Mouse (Mus musculus): ENCODE results near the gene Ptpn11. TPM values are rescaled to one million over a fixed set of nuclear protein-coding genes. Genes with fewer than 3 reads are reported as not detected.

The Ptpn11 gene
- polyA plus RNA-seq, 1 experiment = 20.0 TPM

DNA sequence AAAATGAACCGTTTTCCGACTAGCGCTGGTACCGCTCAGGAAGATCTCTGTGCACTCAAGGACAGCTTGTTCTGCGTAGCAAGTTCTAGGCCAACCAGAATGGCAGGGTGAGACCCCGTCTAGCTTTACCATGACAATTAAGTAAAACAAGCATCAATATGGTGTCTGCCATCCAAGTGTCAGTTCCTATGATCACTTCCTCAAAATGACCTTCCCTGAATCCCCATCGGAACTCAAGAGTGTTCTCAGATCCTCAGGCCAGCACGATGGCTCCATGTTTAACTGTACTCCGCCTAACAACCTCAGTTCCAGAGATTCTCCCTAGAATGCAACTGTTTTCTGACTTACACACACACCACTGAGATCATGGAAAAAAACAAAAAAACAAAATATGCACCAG, 2.9 kb downstream of the Ptpn11 start:
- no peak for DNase-seq (ENCODE audit: low read depth, low spot score)
- WGBS = 88% methylated on average over 9 of the region's 9 CpGs

DNA sequence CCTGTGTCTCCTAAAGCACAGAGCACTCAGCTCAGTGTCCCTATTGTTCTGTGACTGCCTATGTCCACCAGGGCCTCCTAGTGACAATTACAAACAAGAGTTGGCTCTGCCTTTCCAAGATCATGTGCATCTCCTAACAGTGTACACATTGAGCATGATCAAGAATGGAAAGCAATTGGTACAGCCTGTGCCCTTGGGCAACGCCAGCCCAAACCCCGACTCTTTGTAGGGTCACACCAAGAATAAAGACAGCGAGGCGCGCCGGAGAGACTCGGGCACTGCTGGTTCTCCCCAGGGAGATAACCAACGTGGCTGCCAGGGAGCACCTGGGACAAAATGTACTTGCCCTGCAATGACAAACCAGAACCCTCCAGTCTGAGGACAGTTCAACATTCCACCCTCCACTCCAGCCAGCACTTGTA, 3.6 kb downstream of the Ptpn11 start:
- WGBS = 90% methylated on average over 8 of the region's 8 CpGs
- no peak for DNase-seq (ENCODE audit: low read depth, low spot score)

DNA sequence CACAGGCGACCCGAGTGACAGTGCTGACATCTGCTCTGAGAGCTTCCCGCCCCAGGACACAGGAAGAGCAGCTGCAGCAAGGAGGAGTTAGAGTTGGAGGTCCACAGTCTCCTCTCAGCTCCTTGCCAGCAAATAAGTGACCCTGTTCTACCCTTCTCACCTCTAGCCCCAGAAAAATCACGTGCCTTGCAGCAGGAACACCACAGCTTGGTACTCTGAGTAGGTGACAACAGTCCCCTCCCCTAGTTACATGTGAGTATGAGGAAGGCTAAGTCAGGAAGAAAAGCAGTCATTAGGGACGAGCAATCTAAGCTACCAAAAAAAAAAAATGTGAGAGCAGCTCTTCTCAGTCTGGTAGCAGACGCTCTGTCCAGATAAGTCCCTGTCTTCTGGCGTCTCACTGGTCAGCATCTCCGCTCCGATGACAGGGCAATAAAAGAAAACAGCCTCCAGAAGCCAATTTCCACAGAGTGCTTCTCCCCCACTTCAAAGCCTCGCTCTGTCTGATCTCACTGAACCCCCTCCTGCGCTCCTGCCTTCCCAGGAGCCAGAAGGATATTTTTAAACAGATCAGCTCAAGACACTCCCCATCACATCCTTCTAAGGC, 6.1 kb downstream of the Ptpn11 start:
- DNase-seq (ENCODE audit: low read depth, low spot score) = no peak
- WGBS = 44% methylated on average over 11 of the region's 11 CpGs

DNA sequence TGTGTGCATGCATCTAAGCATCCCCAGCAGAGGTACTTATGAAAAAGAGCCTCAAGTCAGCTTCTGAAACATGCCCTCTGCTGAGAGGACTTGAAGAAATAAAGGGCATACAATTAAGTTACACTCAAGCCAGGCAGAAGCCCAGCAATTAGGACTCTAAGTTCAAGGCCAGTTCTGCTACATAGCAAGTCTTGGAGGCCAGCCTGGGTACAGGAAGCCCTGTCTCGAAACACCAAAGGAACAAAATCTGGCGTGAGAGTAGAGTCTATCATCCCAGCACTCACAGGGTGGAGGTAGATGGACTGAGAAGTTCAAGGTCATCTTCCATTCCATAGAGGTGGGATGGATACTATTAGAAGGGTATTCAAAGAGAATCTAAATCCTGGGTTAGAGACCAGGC, 6.8 kb downstream of the Ptpn11 start:
- 62% methylated on average over 2 of the region's 2 CpGs for WGBS
- no peak for DNase-seq (ENCODE audit: low read depth, low spot score)

DNA sequence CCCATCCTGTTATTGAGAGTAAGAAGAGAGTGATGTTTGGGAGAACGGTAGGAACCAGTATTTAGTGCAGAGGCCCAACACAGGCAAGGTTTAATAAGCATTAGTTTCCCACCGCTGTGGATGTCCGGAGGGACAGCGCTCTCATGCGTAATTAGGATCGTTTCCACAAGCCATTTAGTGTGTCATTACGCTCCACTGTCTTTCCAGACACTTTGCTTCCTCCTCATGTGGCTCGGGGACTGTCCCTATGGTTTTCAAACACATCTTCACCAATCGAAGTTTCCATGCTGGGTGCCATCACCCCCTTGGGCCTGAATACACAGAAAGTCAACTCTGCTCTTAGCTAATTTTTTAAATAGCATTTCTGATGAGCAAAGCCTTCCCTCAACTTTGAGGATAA, 7.9 kb downstream of the Ptpn11 start:
- DNase-seq (ENCODE audit: low read depth, low spot score) = no peak
- 66% methylated on average over 9 of the region's 9 CpGs for WGBS

DNA sequence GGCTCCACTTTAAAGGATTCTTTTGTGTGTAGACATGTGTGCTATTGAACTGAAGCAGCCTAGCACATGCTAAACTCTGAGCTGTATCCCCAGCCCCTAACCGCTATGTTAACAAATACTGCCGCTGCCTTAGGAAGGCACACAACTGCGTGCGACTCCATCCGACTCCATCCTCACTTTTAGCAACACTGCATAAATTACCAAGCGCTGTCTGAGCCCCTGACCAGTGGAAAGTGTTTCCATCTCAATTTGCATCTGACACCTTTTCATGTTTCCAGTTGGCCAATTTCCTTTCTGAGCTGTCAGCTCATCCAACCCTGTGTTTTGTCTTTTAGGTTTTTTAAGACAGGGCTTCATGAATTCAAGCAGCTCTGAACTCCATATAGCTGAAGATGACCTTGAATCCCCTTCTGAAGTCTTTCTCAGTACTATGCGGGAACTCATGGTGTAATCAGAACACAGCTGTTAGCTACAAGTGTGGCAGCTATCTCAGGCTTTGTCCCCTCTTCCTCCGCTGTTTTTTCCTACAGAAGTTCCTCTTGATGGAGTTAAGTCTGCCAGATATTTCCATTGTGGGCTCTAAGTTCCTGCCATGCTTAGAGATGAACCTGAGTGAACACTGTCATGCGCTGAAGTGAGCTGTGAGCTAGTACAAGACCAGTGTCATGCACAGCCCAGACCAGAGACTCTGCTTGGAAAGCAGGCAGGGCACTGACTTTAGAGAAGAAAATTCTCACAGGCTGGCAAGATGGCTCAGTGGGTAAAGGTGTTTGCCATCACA, 11.9 kb downstream of the Ptpn11 start:
- 82% methylated on average over 9 of the region's 9 CpGs for WGBS

DNA sequence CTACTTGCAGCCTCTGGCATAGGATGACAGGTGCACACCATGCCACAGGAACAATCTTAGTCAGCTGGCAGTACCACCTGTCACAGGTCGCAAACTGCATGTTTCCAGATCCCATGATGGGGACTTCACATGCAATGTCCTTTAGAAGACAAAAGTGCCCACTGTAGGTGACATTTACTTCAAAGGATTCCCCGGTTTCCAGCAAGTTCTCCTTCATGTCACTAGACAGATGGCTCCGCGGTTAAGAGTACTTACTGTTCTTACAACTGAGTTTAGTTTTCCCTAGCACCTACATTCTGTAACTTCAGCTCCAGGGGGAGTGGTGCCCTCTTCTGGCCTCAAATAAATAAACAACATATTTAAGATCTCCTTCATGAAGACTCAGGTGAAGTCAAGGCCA, 18.4 kb downstream of the Ptpn11 start:
- no peak for DNase-seq (ENCODE audit: low read depth, low spot score)
- 79% methylated on average over 4 of the region's 4 CpGs for WGBS

More for the DNA sequence above, 11.9 kb downstream of the Ptpn11 start:
- DNase-seq (ENCODE audit: low read depth, low spot score) = no peak

DNA sequence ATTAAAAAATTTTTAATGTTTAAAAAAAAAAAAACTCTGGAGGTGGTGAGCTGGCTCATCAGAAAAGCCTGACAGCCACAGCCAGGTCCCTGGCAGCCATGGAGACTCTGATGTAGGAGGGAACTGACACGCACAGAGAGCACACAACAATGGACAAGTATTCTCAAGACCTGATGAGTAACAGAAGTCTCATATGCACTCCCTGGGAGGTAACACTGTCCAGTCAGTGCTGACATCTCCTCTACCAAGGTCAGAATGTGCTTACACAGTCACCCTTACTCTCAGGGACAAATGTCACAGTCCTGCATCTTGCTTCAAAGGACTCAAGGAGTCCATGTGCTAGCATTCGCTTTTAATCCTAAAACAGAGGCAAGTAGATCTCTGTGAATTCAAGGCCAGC, 21.6 kb downstream of the Ptpn11 start:
- 87% methylated on average over 2 of the region's 2 CpGs for WGBS
- DNase-seq (ENCODE audit: low read depth, low spot score) = no peak

DNA sequence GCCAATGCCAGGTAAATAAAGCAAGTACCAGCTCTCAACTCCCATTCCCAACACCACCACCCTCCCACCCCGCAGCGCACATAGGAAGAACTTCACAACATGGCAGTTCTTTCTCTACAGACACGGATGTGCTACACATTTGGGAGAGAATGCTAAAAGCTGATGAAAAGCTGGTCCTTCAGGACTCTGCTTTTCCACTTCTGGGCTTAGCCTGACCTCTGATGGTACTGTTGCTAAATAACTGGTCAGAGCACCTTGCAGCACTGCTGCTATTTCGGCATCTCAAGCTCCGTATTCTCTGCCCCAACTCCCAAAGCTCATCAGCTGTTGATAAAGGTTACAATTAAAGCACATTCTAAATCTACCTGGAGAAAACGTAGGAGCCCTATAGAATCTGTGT, 24.3 kb downstream of the Ptpn11 start:
- no peak for DNase-seq (ENCODE audit: low read depth, low spot score)
- WGBS = 96% methylated on average over 6 of the region's 6 CpGs

DNA sequence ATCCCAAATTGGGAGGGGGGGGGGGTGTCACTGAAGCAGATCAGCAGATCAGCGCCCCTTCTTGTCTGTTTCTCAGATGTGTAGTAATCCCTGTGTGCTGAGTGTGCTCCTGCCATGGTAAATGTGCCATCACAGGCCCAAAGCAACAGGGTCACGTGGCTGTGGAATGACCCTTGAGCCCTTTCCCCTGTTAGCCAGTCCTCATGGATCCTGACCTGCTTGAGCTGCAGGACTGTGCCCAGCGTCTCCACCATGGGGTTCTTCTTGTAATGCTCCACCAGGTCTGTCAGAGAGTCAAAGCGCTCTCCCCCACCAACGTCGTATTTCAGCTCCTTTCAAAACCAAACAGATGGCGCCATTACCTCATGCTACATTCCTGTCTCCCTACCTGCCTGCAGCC, 28.3 kb downstream of the Ptpn11 start:
- DNase-seq (ENCODE audit: low read depth, low spot score) = no peak
- 82% methylated on average over 7 of the region's 7 CpGs for WGBS

DNA sequence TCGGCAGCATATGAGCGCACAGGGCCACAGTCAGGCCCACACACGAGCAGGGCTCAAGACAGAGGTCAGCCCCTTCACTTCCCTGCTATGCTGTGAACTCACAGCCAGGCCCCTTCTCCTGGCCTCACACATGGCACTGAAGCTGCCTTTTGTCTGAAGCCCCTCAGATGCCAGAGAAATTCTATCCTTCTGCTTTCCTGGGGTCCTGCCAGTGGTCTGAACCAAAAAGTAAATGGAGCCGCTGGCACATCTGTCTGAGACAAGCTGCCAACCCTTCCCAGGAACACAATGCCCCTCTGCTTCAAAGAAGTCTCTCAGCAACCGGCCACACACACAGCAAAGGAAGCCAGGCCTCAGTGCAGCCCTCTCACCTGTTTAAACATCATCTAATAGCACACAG, 28.9 kb downstream of the Ptpn11 start:
- no peak for DNase-seq (ENCODE audit: low read depth, low spot score)
- WGBS = 86% methylated on average over 5 of the region's 5 CpGs

DNA sequence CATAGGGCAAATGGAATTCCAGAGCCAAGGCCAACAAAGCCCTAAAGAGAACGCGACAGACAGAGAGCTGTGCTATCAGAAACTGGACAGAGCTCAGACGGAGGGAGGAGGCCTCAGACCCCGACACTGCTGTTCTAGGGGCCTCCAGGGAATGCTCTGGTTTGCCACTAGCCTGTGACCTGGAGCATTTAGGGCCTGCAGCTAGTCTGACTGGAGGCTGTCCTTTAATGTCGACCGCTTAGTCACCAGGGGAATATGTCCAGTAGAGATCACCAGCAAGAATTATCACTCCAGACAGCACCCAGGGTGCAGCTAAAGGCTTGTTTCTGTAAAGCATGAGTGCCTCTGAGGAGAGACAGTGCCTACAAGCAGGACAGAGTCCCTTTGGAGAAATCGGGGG, 32.2 kb downstream of the Ptpn11 start:
- 87% methylated on average over 7 of the region's 7 CpGs for WGBS
- no peak for DNase-seq (ENCODE audit: low read depth, low spot score)

DNA sequence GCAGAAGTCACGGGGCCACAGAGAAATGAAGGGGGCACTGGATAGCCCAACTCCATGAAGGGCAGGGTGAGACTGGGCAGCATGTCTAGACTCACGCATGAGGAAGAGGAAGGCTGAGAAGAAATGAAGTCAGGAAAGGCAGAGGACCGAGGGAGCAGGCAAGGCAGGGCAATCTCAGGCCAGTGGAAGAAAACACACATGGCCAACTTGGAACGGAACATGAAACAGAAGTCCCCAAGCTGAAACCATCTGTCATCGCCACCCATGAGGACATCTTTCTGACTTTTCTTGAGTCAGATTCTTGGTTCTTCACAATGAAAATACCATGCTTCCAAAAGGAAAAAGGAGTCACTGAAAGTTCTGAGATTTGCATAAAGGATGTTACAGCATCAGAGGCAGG, 33.7 kb downstream of the Ptpn11 start:
- no peak for DNase-seq (ENCODE audit: low read depth, low spot score)
- 91% methylated on average over 5 of the region's 5 CpGs for WGBS

DNA sequence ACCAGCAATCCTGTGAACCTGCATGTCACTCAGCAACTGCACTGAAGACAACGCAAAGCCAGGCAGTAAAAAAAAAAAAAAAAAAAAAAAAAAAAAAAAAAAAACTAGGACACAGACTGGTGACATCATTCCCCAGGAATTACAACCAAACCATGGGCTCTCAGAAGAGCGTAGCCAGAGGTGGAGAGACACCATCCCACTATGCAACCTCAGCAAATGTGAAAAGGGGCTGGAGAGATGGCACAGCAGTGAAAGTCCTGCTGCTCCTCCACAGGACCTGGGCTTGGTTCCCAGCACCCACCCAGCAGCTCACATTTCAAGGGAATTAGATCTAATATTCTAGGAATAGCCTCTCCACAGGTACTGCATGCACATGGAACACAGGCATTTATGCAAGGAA, 34.2 kb downstream of the Ptpn11 start:
- 46% methylated on average over 2 of the region's 2 CpGs for whole genome bisulfite sequencing
- DNase-seq (ENCODE audit: low read depth, low spot score) = no peak

DNA sequence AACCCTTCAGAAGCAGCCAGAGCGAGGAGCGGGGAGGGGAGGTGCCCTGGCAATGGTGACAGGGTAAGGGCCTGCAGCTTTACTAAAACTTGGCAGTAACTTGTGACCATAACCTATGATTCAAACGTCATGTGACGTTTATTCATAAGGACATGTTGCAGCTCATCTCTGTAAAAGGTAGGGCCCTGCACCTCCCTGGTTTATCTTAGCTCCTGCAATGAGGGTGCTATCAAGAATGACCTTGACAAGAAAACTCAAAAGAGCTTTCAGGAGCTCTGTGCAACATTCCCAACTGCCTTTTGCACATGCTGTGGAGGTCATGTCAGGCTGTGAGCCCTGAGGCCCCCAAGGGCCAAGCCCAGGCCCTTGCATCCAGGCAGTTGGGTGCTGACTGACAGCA, 35.1 kb downstream of the Ptpn11 start:
- 84% methylated on average over 4 of the region's 4 CpGs for WGBS
- no peak for DNase-seq (ENCODE audit: low read depth, low spot score)

DNA sequence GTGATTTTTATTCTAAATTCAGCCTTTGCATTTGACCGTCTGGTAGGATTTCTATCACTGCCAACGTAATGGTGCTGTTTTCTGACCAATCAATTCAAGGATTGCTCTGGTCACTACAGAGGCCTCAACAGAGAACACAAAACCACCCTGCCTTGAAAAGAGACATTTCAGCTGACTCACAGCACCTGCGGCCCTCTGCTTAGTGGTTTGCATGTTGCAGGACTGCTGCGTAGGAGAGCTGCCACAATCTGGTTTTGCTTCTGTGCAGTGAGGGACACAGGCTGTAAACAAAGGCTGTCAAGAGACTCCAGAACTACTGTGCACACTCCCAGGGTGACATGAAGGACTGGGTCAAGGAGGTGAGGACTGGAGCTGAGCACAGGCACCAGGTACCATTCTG, 40.5 kb downstream of the Ptpn11 start:
- 88% methylated on average over 4 of the region's 4 CpGs for WGBS
- DNase-seq (ENCODE audit: low read depth, low spot score) = no peak

DNA sequence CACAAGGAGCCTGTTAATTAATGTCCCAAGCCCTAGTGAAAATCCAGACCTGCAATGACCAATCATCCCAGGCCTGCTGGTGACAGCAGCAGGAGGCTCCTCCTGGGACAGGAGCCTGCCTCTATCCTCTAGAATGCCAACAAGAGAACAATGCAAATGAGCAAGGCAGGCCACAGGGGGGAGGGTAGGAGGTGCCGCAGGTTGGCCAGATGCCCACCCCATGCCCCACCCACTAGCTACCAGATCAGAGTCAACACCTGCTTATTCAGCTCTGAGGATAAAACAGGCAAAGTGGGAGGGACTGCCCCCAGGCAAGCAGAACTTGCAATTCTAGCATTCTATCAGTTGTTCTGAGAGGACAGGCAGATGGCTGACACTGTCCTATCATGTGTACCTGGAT, 42.0 kb downstream of the Ptpn11 start:
- no peak for DNase-seq (ENCODE audit: low read depth, low spot score)
- 20% methylated on average over 1 of the region's 1 CpGs for WGBS

DNA sequence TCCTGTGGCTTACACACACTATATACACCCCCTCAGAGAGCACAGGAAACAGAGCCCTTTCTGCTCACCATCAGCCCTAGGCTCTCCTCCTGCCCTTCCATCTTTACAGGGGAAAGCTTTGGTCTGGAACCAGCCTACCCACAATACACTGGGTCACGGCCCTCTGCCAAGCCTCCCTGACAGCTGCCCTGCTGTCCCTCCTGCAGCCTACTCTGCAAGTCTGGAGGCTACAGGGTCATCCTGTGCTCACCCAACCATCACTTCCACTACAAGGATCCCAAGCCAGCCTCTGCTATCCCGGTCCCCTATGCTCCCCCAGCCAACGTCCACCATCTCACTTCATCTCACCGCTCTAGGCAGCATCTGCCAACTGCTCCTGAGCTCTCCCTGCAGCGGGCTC, 44.9 kb downstream of the Ptpn11 start:
- no peak for DNase-seq (ENCODE audit: low read depth, low spot score)
- WGBS = 97% methylated on average over 5 of the region's 5 CpGs

DNA sequence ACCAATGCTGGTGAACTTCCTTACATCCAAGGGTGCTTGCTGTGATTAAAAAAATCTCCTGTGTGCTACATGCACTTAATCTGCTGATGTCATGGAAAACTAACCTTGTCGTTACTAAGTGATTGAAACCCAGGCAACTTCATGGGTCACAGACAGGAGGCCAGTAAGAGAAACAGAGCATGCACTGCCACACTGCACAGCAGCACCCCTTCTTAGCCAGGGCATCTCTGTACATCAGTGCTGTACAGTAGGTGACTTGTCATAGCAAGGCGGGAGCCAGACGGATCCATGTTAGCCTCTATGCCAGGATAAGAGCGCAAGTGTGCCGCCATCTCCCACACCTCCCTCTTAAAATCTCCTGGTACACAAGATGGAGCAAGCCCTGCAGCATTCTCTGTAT, 45.6 kb downstream of the Ptpn11 start:
- DNase-seq (ENCODE audit: low read depth, low spot score) = no peak
- 94% methylated on average over 5 of the region's 5 CpGs for WGBS

DNA sequence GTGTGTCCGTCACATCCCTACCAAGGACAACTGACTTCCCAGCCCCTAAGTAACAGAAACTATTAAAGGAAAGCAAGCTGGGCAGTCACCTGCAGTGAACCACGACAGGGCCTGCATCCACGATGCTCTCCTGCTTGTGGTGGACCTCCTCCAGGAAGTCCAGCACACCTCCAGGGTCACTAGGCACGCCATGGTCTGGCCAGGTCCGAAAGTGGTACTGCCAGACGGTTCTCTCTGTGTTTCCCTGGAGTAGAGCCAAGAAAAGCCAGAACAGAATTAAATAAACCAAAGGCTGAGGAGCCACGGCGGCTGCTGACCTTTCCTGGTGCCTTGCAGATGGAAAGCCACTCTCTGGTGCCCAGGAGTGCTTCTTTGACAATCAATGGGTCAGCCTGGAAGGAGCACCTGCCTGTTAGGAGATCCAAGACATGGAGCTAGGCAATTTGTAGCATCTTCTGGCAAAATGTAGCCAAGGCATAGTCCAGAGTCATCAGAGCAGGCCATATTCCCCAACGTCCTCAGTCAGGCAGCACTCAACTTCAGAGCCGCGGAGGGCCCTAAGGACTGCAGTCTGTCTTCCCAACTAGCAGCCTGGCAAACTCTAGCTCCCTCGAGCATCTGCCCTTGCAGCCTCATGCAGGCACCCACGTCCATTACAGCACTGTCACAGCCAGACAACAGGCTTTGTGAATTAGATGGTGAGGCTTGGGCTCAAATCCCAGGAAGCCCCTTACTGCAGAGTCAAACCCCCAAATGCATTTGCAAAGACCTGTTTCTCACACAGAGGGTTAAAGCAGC, 46.6 kb downstream of the Ptpn11 start:
- 70% methylated on average over 13 of the region's 13 CpGs for WGBS
- no peak for DNase-seq (ENCODE audit: low read depth, low spot score)

Data from large intestine, adult 2 months (tissue).